Mouse (Mus musculus): ENCODE results near the gene Gm28048. TPM values are rescaled to one million over a fixed set of nuclear protein-coding genes. Genes with fewer than 3 reads are reported as not detected.

Gm28048 gene
- 14.6 and 16.3 TPM in 2 replicates for polyA plus RNA-seq (2015; fragmentation: Nextera tagmentation; extraction: Ambion mirVana)

DNA sequence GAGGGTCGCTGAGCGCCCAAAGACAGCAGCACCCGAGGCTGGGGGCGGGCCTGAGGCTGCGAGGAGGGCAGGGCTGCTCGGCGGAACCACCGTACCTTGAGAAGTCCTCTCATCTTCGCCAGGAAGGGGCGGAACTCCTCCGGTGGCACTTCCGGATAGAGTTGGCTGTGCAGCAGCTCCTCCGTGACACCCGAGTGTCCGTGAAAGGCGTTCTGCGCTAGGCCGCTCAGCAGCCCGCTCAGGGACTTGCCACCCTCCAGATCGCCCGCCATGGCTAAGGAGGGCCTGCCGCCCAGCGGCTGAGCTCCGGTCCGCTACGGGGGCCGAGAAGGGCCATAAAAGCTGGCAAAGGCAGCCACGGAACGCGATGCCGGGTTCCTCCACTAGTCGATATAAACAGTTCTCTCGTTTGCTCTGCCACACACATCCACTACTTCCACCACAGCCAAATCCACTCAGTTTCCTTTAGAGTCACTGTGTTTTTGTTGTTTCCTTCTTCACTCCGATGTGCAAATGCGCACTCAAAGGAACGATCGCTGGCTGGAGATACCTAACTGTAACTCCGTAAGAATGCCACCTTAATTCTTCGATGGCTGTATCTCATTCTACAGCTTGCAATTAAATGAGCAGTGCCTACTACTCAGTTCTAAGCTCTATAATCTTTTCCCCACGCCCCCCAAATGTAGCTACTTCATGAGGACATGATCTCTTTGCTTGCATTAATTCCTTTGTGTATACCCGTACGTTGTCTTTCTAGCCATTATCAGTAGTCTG lies at the start of gene Gm28048, which contains the start of gene Commd1:
Gm28048 (minus strand) TSS at position 107 of the 774 bp plus-strand sequence.
Commd1 (minus strand) TSS at position 399 of the 774 bp plus-strand sequence.
- peak; percentile 93 for ATAC-seq (ENCODE audit: borderline replicate concordance, extremely low read depth, low FRiP score, low TSS enrichment)
- H3K9ac ChIP-seq: peak within 1 kb of the TSS; percentile 73
- WGBS: 3% methylated on average over 42 of the region's 42 CpGs
- no peaks in the 10 kb centered on the region for H3K9me3 ChIP-seq
- H3K27me3 ChIP-seq: no peaks in the 10 kb centered on the region
- peaks cover 13% of the 10 kb centered on the region; the same call in 1 of the 2 replicates for H3K36me3 ChIP-seq
- peaks cover 19% of the 10 kb centered on the region for H3K4me1 ChIP-seq
- H3K27ac ChIP-seq: peak within 1 kb of the TSS; percentile 97
- H3K4me3 ChIP-seq: peak within 1 kb of the TSS; percentile 67
- peak within 1 kb of the TSS; percentile 70 for H3K4me2 ChIP-seq

DNA sequence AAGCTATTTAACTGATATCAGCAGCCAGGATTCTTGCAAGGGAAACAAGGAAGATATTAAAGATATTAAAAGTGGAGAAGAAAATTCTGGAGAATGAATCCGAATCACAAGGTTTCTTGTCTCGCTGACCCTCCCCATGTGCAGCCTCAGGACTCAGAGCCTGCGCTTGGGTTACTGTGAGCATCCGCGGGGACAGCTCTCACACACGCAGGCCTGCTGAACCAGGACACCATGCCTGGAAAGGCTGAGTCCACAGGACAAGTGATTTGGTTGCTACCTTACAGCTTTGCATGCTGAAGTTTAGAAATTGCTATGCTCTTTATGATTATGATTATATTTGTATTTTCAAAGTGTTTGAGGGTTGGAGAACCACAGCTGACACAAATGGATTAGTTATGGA lies 47.5 kb upstream of the Gm28048 start:
- H3K4me2 ChIP-seq: no peak overlapping the region
- H3K9ac ChIP-seq: no peak overlapping the region
- no peak overlapping the region for H3K27ac ChIP-seq
- WGBS: 68% methylated on average over 6 of the region's 6 CpGs
- H3K27me3 ChIP-seq: no peaks in the 10 kb centered on the region
- H3K9me3 ChIP-seq: no peaks in the 10 kb centered on the region
- ATAC-seq (ENCODE audit: borderline replicate concordance, extremely low read depth, low FRiP score, low TSS enrichment): no peak
- no peak overlapping the region for H3K4me3 ChIP-seq
- H3K4me1 ChIP-seq: no peaks in the 10 kb centered on the region
- no peaks in the 10 kb centered on the region for H3K36me3 ChIP-seq

DNA sequence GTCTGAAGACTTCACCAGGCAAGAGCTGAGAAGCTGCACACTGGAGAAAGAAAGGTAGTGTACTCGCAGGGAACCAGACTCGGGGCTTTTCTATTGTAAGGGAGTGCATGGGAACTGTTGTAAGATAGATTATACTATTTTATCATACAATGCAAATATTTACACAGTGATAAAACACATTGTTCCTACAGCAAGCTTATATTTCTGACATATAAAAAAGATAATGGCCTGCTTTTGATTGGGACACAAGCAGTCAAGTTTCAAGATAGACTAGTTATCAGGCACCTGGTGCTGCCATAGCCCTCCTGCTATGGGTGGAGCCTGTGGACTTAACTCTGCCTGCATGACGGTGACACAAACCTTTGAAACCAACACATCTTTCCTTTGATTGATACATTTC lies 47.1 kb upstream of the Gm28048 start:
- no peak for ATAC-seq (ENCODE audit: borderline replicate concordance, extremely low read depth, low FRiP score, low TSS enrichment)

GRCm38 (mm10) chr11:23024169-23024568 lies 42.3 kb upstream of the Gm28048 start:
- Histone ChIP-seq H3K9me3 (no peaks in the 10 kb centered on the region), H3K9ac (no peak overlapping the region), H3K4me3 (no peak overlapping the region), H3K4me2 (no peak overlapping the region), H3K36me3 (no peaks in the 10 kb centered on the region), H3K4me1 (no peaks in the 10 kb centered on the region), H3K27ac (no peak overlapping the region), H3K27me3 (no peaks in the 10 kb centered on the region)
- 67% methylated on average over 3 of the region's 3 CpGs for WGBS
- no peak for ATAC-seq (ENCODE audit: borderline replicate concordance, extremely low read depth, low FRiP score, low TSS enrichment)

More for the DNA sequence above, 47.1 kb upstream of the Gm28048 start:
- Histone ChIP-seq H3K4me2 (no peak overlapping the region), H3K27ac (no peak overlapping the region), H3K4me1 (no peaks in the 10 kb centered on the region), H3K36me3 (no peaks in the 10 kb centered on the region), H3K9ac (no peak overlapping the region), H3K9me3 (no peaks in the 10 kb centered on the region), H3K27me3 (no peaks in the 10 kb centered on the region), H3K4me3 (no peak overlapping the region)
- WGBS: 14% methylated on average over 3 of the region's 3 CpGs

- no peaks in the 10 kb centered on the region for H3K9me3 ChIP-seq
- ATAC-seq (ENCODE audit: borderline replicate concordance, extremely low read depth, low FRiP score, low TSS enrichment): no peak
- no peak overlapping the region for H3K4me3 ChIP-seq
- H3K27me3 ChIP-seq: no peaks in the 10 kb centered on the region
- no peaks in the 10 kb centered on the region for H3K4me1 ChIP-seq
- no peak overlapping the region for H3K9ac ChIP-seq
- H3K4me2 ChIP-seq: no peak overlapping the region
- no peaks in the 10 kb centered on the region for H3K36me3 ChIP-seq
- WGBS: 85% methylated on average over 2 of the region's 2 CpGs
- H3K27ac ChIP-seq: no peak overlapping the region
Measured at GRCm38 (mm10) chr11:23023155-23023554, 41.3 kb upstream of the Gm28048 start.

- WGBS: 91% methylated on average over 14 of the region's 14 CpGs
- H3K9me3 ChIP-seq: no peaks in the 10 kb centered on the region
Measured at GRCm38 (mm10) chr11:23020841-23021240, 39.0 kb upstream of the Gm28048 start.

DNA sequence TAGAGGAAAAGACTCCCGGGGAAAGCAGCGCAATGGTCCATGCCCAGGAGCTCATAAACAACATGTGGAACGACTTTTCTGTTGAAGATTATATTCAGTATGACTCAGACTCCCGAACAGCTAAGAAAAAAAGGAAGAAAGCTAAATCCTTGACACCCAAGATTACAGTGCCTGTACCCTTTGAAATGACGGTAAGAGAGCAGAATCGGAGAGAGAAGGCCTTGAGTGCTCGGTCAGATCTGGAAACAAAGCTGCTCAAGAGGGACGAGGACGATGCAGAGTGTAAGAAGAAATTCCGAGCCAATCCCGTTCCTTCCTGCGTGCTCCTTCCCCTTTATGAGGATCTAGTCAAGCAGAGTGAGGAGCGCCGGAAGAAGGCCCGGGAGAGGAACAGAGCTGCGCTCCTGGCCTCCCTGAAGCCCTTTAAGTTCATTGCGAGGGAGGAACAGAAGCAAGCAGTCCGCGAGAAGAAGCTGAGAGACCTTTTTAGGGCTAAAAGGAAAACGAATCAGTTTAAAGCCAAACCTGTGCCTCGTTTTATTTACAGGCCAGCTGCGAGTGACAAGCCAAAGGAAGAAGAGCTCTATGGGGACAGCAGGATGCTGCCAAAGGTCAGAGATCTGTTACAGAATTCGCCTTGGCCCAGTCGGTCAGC lies 38.4 kb upstream of the Gm28048 start:
- Histone ChIP-seq H3K9ac (no peak overlapping the region), H3K27ac (no peak overlapping the region), H3K27me3 (no peaks in the 10 kb centered on the region), H3K9me3 (no peaks in the 10 kb centered on the region), H3K36me3 (no peaks in the 10 kb centered on the region), H3K4me3 (no peak overlapping the region), H3K4me2 (no peak overlapping the region), H3K4me1 (no peaks in the 10 kb centered on the region)
- 67% methylated on average over 24 of the region's 24 CpGs for WGBS
- ATAC-seq (ENCODE audit: borderline replicate concordance, extremely low read depth, low FRiP score, low TSS enrichment): no peak

More at GRCm38 (mm10) chr11:23020841-23021240, 39.0 kb upstream of the Gm28048 start:
- no peak overlapping the region for H3K4me2 ChIP-seq
- no peaks in the 10 kb centered on the region for H3K36me3 ChIP-seq
- H3K4me1 ChIP-seq: no peaks in the 10 kb centered on the region
- no peak overlapping the region for H3K27ac ChIP-seq
- H3K4me3 ChIP-seq: no peak overlapping the region
- no peaks in the 10 kb centered on the region for H3K27me3 ChIP-seq
- no peak for ATAC-seq (ENCODE audit: borderline replicate concordance, extremely low read depth, low FRiP score, low TSS enrichment)
- no peak overlapping the region for H3K9ac ChIP-seq

DNA sequence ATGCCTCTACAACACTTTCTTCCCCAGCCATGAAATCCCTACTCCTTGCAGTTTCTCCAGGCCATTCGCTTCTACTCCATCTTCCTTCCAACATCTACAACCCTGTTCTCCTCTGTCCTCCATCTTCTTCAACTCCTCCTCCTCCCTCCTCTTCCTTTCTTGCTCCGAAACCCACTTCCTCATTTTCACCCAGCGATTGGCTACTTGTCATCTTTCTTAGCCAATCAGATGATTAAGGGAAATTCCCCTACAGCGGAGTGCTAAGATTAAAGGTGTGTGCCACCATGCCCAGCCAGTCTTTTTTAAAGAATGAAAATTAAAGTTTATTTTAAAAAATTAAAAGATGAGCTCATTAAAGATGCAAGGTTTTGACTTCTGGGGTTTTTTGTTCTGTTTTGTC lies 36.1 kb upstream of the Gm28048 start:
- Histone ChIP-seq H3K9me3 (no peaks in the 10 kb centered on the region), H3K4me3 (no peak overlapping the region), H3K4me1 (no peaks in the 10 kb centered on the region), H3K36me3 (no peaks in the 10 kb centered on the region), H3K27ac (no peak overlapping the region), H3K9ac (no peak overlapping the region), H3K4me2 (no peak overlapping the region), H3K27me3 (no peaks in the 10 kb centered on the region)
- ATAC-seq (ENCODE audit: borderline replicate concordance, extremely low read depth, low FRiP score, low TSS enrichment): no peak
- 87% methylated on average over 4 of the region's 4 CpGs for WGBS

DNA sequence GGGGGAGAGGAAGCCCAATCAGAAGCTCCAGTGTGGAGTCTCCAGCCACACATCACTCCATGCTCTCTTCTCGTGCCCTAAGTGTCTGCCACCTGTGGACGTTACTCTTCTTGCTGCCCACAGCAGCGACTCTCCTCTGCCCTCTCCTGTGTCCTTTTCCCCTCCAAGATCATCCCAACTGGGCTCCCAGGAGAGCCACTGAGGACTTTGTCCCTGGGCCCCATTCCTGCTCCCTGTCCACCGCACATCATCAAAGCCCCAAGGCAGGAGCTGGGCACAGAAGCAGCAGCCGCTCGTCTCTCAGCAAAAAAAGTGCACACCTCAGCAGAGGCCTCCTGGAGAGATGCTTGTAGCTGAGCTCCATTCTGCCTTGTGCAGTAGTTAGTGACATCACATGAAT lies 33.1 kb upstream of the Gm28048 start:
- Histone ChIP-seq H3K27ac (no peak overlapping the region), H3K9me3 (no peaks in the 10 kb centered on the region), H3K9ac (no peak overlapping the region), H3K4me1 (no peaks in the 10 kb centered on the region), H3K36me3 (no peaks in the 10 kb centered on the region), H3K4me2 (no peak overlapping the region), H3K27me3 (no peaks in the 10 kb centered on the region), H3K4me3 (no peak overlapping the region)
- 64% methylated on average over 6 of the region's 6 CpGs for WGBS
- ATAC-seq (ENCODE audit: borderline replicate concordance, extremely low read depth, low FRiP score, low TSS enrichment): no peak

DNA sequence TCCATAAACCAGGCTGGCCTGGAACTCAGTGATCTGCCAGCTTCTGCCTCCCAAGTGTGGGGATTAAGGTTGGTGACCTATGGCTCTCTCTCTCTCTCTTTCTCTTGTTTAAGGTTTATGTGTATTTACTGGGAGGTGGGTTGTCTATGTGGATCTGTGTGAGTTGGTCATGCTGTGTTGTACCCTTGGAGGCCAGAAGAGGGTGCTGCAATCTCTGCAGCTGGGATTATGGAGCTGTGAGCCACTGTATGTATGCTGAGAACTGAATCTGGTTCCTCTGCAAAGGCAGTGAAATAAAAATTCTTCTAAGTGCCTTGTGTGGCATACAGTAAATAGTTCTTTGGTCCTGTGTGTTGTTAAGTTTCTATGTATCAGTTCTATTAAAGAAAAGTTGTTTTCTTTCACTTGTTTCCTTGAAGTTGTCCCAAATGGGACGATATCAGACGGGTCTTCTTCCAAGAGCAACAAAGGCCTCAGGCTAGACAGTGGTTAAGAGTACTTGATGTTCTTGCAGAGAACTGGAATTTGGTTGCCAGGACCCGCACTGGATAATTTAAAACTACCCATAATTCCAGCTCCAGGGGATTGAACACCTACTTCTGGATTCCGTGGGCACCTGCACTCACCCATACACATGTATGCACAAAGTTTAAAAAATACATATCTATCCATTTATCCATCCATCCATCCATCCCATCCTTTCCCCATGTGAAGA lies 31.8 kb upstream of the Gm28048 start:
- H3K4me1 ChIP-seq: no peaks in the 10 kb centered on the region
- no peak overlapping the region for H3K27ac ChIP-seq
- ATAC-seq (ENCODE audit: borderline replicate concordance, extremely low read depth, low FRiP score, low TSS enrichment): no peak
- no peak overlapping the region for H3K4me2 ChIP-seq
- H3K9me3 ChIP-seq: no peaks in the 10 kb centered on the region
- 88% methylated on average over 4 of the region's 4 CpGs for WGBS
- H3K36me3 ChIP-seq: no peaks in the 10 kb centered on the region
- H3K27me3 ChIP-seq: no peaks in the 10 kb centered on the region
- H3K4me3 ChIP-seq: no peak overlapping the region
- no peak overlapping the region for H3K9ac ChIP-seq

DNA sequence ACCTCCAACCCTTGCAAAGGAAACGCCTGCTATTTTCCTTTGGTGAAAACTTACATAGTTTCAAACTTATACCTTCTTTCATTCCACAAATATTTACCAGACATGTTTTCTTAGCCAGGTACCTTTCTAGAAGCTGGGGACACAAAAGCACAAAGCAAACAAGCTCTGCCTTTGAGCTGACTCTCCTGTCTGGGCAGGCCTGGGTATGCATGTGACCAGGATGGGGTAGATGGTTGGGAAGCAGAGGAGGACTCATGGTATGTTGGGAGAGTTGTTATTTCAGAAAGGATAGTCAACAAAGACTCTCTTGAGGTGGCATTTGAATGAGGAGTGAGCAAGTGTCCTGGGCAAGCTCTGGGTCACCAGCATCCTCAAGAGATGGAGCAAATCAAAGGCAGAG lies 31.2 kb upstream of the Gm28048 start:
- Histone ChIP-seq H3K4me1 (no peaks in the 10 kb centered on the region), H3K27me3 (no peaks in the 10 kb centered on the region), H3K27ac (no peak overlapping the region), H3K36me3 (no peaks in the 10 kb centered on the region), H3K4me3 (no peak overlapping the region), H3K9ac (no peak overlapping the region), H3K9me3 (no peaks in the 10 kb centered on the region), H3K4me2 (no peak overlapping the region)
- 51% methylated on average over 1 of the region's 1 CpGs for WGBS
- no peak for ATAC-seq (ENCODE audit: borderline replicate concordance, extremely low read depth, low FRiP score, low TSS enrichment)

GRCm38 (mm10) chr11:23008824-23009200 lies 26.9 kb upstream of the Gm28048 start:
- peaks cover 17% of the 10 kb centered on the region for H3K36me3 ChIP-seq
- 9% methylated on average over 4 of the region's 4 CpGs for WGBS
- no peaks in the 10 kb centered on the region for H3K9me3 ChIP-seq
- no peaks in the 10 kb centered on the region for H3K27me3 ChIP-seq
- no peak for ATAC-seq (ENCODE audit: borderline replicate concordance, extremely low read depth, low FRiP score, low TSS enrichment)
- H3K4me3 ChIP-seq: peak overlapping the region; percentile 64
- H3K4me2 ChIP-seq: peak overlapping the region; percentile 89
- no peaks in the 10 kb centered on the region for H3K4me1 ChIP-seq
- peak overlapping the region; percentile 89; the same call in 1 of the 2 replicates for H3K27ac ChIP-seq
- H3K9ac ChIP-seq: 0 out of 2 replicates have a peak overlapping the region, but pooled peaks have one; percentile 71
